Mouse (Mus musculus) lung, adult 2 months (tissue): ENCODE results near the gene Tmem11.

Experiments used
- CTCF ChIP-seq: fragments of 200-500 bp; IDR thresholded peaks from 2 replicates; pipeline ENCODE4 v1.5.1; 2011; ENCODE audit warnings: mild to moderate bottlenecking, low read length, control low read depth; ENCODE audit not compliant: insufficient read depth
- POLR2A ChIP-seq: fragments of 200-500 bp; IDR thresholded peaks from 2 replicates; pipeline ENCODE4 v1.6.1; 2011; ENCODE audit warnings: low read depth, mild to moderate bottlenecking, control low read depth, low read length, borderline replicate concordance; ENCODE audit errors: extremely low read depth

GRCm38 (mm10) chr11:60882386-60882785, 3.3 kb upstream of the Tmem11 start:
- no peak for TF ChIP-seq CTCF
- no peak for TF ChIP-seq POLR2A
